Mouse (Mus musculus) CH12.LX (cell line): ENCODE measurements around the gene Gpr155. TPM values are rescaled to one million over a fixed set of nuclear protein-coding genes. Genes with fewer than 3 reads are reported as not detected.

ENCODE experiments used
- DNase-seq: peaks from one replicate; pipeline ENCODE4 v3.0.0-alpha.2; 2013; ENCODE audit errors: extremely low read depth
- H3K27ac ChIP-seq: 2 replicates; pipeline ENCODE4 v1.5.1; 2012; ENCODE audit warnings: low read depth, mild to moderate bottlenecking, control low read depth, moderate library complexity; ENCODE audit not compliant: insufficient read depth
- H3K27me3 ChIP-seq: replicated peaks from 2 replicates; pipeline ENCODE3; 2012; ENCODE audit warnings: inconsistent platforms
- H3K36me3 ChIP-seq, 2 experiments: replicated peaks in 1 of 2; 2 replicates each; pipeline versions ENCODE3 to v1.6.1; 2012; ENCODE audit warnings: inconsistent platforms in 1 of 2, low read length in 1 of 2, mild to moderate bottlenecking in 1 of 2, mixed read lengths in 1 of 2, moderate library complexity in 1 of 2; ENCODE audit not compliant: control insufficient read depth in 1 of 2, insufficient read depth in 1 of 2
- H3K4me1 ChIP-seq, 2 experiments: 2 replicates each; pipeline ENCODE4 v1.6.1; 2012; ENCODE audit warnings: inconsistent platforms in 1 of 2, moderate library complexity in 1 of 2; ENCODE audit not compliant: insufficient read depth in 2 of 2, control insufficient read depth in 1 of 2
- H3K4me2 ChIP-seq: 2 replicates; pipeline ENCODE4 v1.6.1; 2012; ENCODE audit warnings: low read depth, mild to moderate bottlenecking, control low read depth; ENCODE audit not compliant: poor library complexity, insufficient read depth, severe bottlenecking
- H3K4me3 ChIP-seq, 3 experiments: fragments of 150-350 bp in 1 of 3; sonication (generic) in 1 of 3; replicated peaks in 1 of 3; 2 replicates each; pipeline versions ENCODE3 to v1.5.1; 2011 to 2012; ENCODE audit warnings: low read depth in 2 of 3, low read length in 2 of 3, mild to moderate bottlenecking in 2 of 3, moderate library complexity in 2 of 3, control low read depth in 1 of 3, improper control_type of control experiment in 1 of 3, inconsistent platforms in 1 of 3, mixed read lengths in 1 of 3; ENCODE audit not compliant: poor library complexity in 1 of 3
- H3K79me2 ChIP-seq: replicated peaks from 2 replicates; pipeline ENCODE4 v1.6.1; 2012; ENCODE audit warnings: mild to moderate bottlenecking, moderate library complexity; ENCODE audit not compliant: control insufficient read depth, poor library complexity, insufficient read depth, severe bottlenecking; ENCODE audit errors: extremely low read depth
- H3K9ac ChIP-seq: 2 replicates; pipeline ENCODE4 v1.6.1; 2012; ENCODE audit warnings: low read depth, mild to moderate bottlenecking, control low read depth, moderate library complexity; ENCODE audit not compliant: insufficient read depth
- H3K9me3 ChIP-seq: replicated peaks from 2 replicates; pipeline ENCODE3; 2012; ENCODE audit warnings: low read length, inconsistent platforms, mixed read lengths
- CHD1 ChIP-seq: IDR thresholded peaks from 2 replicates; pipeline ENCODE4 v1.6.1; 2012; ENCODE audit warnings: low read depth, low read length, improper control_type of control experiment, inconsistent platforms
- CTCF ChIP-seq, 2 experiments: IDR thresholded peaks in 1 of 2; conservative IDR thresholded peaks in 1 of 2; 2 replicates each; pipeline ENCODE4 v1.5.1; 2011 to 2012; ENCODE audit warnings: low read depth in 2 of 2, low read length in 2 of 2, improper control_type of control experiment in 1 of 2, inconsistent platforms in 1 of 2, mild to moderate bottlenecking in 1 of 2, moderate library complexity in 1 of 2
- E2F4 ChIP-seq: IDR thresholded peaks from 2 replicates; pipeline ENCODE4 v1.6.1; 2011; ENCODE audit warnings: low read depth, low read length, improper control_type of control experiment; ENCODE audit not compliant: insufficient replicate concordance
- ETS1 ChIP-seq: conservative IDR thresholded peaks from 2 replicates; pipeline ENCODE4 v1.6.1; 2012; ENCODE audit warnings: low read depth, mild to moderate bottlenecking, inconsistent platforms, low read length, improper control_type of control experiment, moderate library complexity
- GABPA ChIP-seq: IDR thresholded peaks from 2 replicates; pipeline ENCODE4 v1.6.1; 2012; ENCODE audit warnings: low read depth, low read length, improper control_type of control experiment, inconsistent platforms; ENCODE audit not compliant: insufficient replicate concordance
- JUN ChIP-seq: IDR thresholded peaks from 2 replicates; pipeline ENCODE4 v1.6.1; 2011; ENCODE audit warnings: low read depth, mild to moderate bottlenecking, low read length, improper control_type of control experiment, moderate library complexity; ENCODE audit not compliant: insufficient read depth
- MAFK ChIP-seq: IDR thresholded peaks from 2 replicates; pipeline ENCODE4 v1.6.1; 2011; ENCODE audit warnings: low read length, improper control_type of control experiment; ENCODE audit not compliant: insufficient replicate concordance
- MAX ChIP-seq: IDR thresholded peaks from 2 replicates; pipeline ENCODE4 v1.6.1; 2011; ENCODE audit warnings: low read length, improper control_type of control experiment
- MXI1 ChIP-seq: IDR thresholded peaks from 2 replicates; pipeline ENCODE4 v1.6.1; 2011; ENCODE audit warnings: mild to moderate bottlenecking, low read depth, low read length, improper control_type of control experiment
- MYC ChIP-seq: IDR thresholded peaks from 2 replicates; pipeline ENCODE4 v1.6.1; 2011; ENCODE audit warnings: low read depth, mild to moderate bottlenecking, improper control_type of control experiment, low read length
- POLR2A ChIP-seq: IDR thresholded peaks from 2 replicates; pipeline ENCODE4 v1.6.1; 2011; ENCODE audit warnings: low read depth, mild to moderate bottlenecking, improper control_type of control experiment, low read length
- POLR2AphosphoS2 ChIP-seq: IDR thresholded peaks from 2 replicates; pipeline ENCODE4 v1.6.1; 2011; ENCODE audit warnings: low read depth, low read length, improper control_type of control experiment
- RAD21 ChIP-seq: IDR thresholded peaks from 2 replicates; pipeline ENCODE4 v1.6.1; 2011; ENCODE audit warnings: low read depth, mild to moderate bottlenecking, low read length, improper control_type of control experiment, moderate library complexity
- SIN3A ChIP-seq: IDR thresholded peaks from 2 replicates; pipeline ENCODE4 v1.6.1; 2012; ENCODE audit warnings: low read length, improper control_type of control experiment, inconsistent platforms
- ZC3H11A ChIP-seq: IDR thresholded peaks from 2 replicates; pipeline ENCODE4 v1.6.1; 2012; ENCODE audit warnings: low read depth, mild to moderate bottlenecking, inconsistent platforms, low read length, improper control_type of control experiment
- ZMIZ1 ChIP-seq: IDR thresholded peaks from 2 replicates; pipeline ENCODE4 v1.6.1; 2012; ENCODE audit warnings: low read depth, mild to moderate bottlenecking, inconsistent platforms, low read length, improper control_type of control experiment
- ZNF384 ChIP-seq: IDR thresholded peaks from 2 replicates; pipeline ENCODE4 v1.6.1; 2012; ENCODE audit warnings: low read depth, low read length, improper control_type of control experiment, inconsistent platforms
- dilution Hi-C: fragments of 300-500 bp; cut with MboI; formaldehyde crosslinking; loops from 2 replicates; pipeline ENCODE4 v1.14.3; 2020; ENCODE audit warnings: low sequenced_read_pairs; ENCODE audit not compliant: extremely low pct_unique_long_range_greater_than_20kb, extremely low pct_ligation_motif_present
- in situ Hi-C: fragments of 300-500 bp; cut with MboI; formaldehyde crosslinking; loops from 3 replicates; pipeline ENCODE4 v1.14.3; 2019; ENCODE audit warnings: low sequenced_read_pairs, low pct_ligation_motif_present, low pct_unique_long_range_greater_than_20kb, mixed read lengths
- polyA plus RNA-seq: library from polyadenylated mRNA; unstranded; fragments of >175 nt; gene quantifications from 2 replicates; pipeline ENCODE4 v1.2.1, GENCODE M21; 2012; ENCODE audit warnings: low read depth; ENCODE audit not compliant: insufficient read length
- total RNA-seq, 2 experiments: library from RNA; depleted of rRNA; stranded (reverse); fragments of 300-350 nt in 1 of 2; fragments of >200 nt in 1 of 2; gene quantifications; 2 replicates each; pipeline ENCODE4 v1.2.3; 2012 to 2014

Gpr155 gene
- total and polyA plus RNA-seq, 3 experiments = 3.0 to 5.7 (median 3.2) TPM

- Histone ChIP-seq H3K4me3 (no peak overlapping the region), H3K36me3 (peaks cover 34 to 67% of the 10 kb centered on the region in 2 experiments), H3K9ac (no peak overlapping the region), H3K4me1 (peaks cover 0 to 6% of the 10 kb centered on the region in 2 experiments; a peak in 1 of 4 replicates), H3K27me3 (no peaks in the 10 kb centered on the region), H3K4me2 (no peak overlapping the region), H3K27ac (no peak overlapping the region), H3K9me3 (no peaks in the 10 kb centered on the region), H3K79me2 (no peaks in the 10 kb centered on the region)
- TF ChIP-seq ZMIZ1 = no peak
- no peak for TF ChIP-seq ZNF384
- dilution Hi-C loops = no loop called here
- in situ Hi-C loops = loop anchor here (25.0 kb wide), 2 partner anchors 337 to 662 kb away; no protein-coding TSS in a partner anchor
- DNase-seq = no peak
Observed at GRCm38 (mm10) chr2:73298841-73299240, 87.5 kb downstream of the Gpr155 start.

- TF ChIP-seq JUN = no peak
- TF ChIP-seq POLR2A = no peak
- no peak for TF ChIP-seq ZC3H11A
- no peak for TF ChIP-seq RAD21
- TF ChIP-seq E2F4 = no peak
- no peak for TF ChIP-seq MAX
- no peak for TF ChIP-seq ETS1
- no peak for TF ChIP-seq POLR2AphosphoS2
- no peak for TF ChIP-seq CHD1
- no peak for TF ChIP-seq CTCF (conservative IDR thresholded peaks at IDR 0.05 in 1 of 2, IDR thresholded peaks at IDR 0.05 in 1 of 2; ENCODE audit: low read depth in 2 of 2, low read length in 2 of 2)
- no peak for TF ChIP-seq GABPA
- TF ChIP-seq SIN3A = no peak
- TF ChIP-seq MAFK = no peak
- no peak for TF ChIP-seq ZMIZ1
- no peak for TF ChIP-seq MXI1
- no peak for TF ChIP-seq MYC
- H3K36me3 ChIP-seq = peaks cover 32 to 62% of the 10 kb centered on the region in 2 experiments
- H3K4me1 ChIP-seq = peaks cover 0 to 6% of the 10 kb centered on the region in 2 experiments; a peak in 1 of 4 replicates
- no peaks in the 10 kb centered on the region for H3K27me3 ChIP-seq
- no peak for DNase-seq
- H3K4me3 ChIP-seq = no peak overlapping the region
- H3K9me3 ChIP-seq = no peaks in the 10 kb centered on the region
- dilution Hi-C loops (no loop called here), in situ Hi-C loops (loop anchor here (25.0 kb wide), 2 partner anchors 336 to 661 kb away; no protein-coding TSS in a partner anchor)
- H3K4me2 ChIP-seq = no peak overlapping the region
- H3K27ac ChIP-seq = no peak overlapping the region
- H3K79me2 ChIP-seq = no peaks in the 10 kb centered on the region
- no peak overlapping the region for H3K9ac ChIP-seq
Observed at GRCm38 (mm10) chr2:73298154-73298553, 88.2 kb downstream of the Gpr155 start.
